Mouse (Mus musculus) myocyte (in vitro differentiated cells): Measurements from ENCODE around the gene Hoxc11. TPM values are rescaled to one million over a fixed set of nuclear protein-coding genes. Genes with fewer than 3 reads are reported as not detected.

Experiments used
- H3K27me3 ChIP-seq: one replicate; pipeline ENCODE4 v1.6.1; 2011; ENCODE audit not compliant: control insufficient read depth, insufficient read depth, insufficient read length
- H3K36me3 ChIP-seq: one replicate; pipeline ENCODE4 v1.6.1; 2011; ENCODE audit not compliant: control insufficient read depth, insufficient read depth
- H3K4me2 ChIP-seq: one replicate; pipeline ENCODE4 v1.6.1; 2011; ENCODE audit warnings: low read depth, control low read depth
- H3K4me3 ChIP-seq: one replicate; pipeline ENCODE4 v1.5.1; 2011; ENCODE audit warnings: mild to moderate bottlenecking, control low read depth, moderate library complexity
- H3K79me2 ChIP-seq: one replicate; pipeline ENCODE4 v1.6.1; 2011; ENCODE audit not compliant: control insufficient read depth, insufficient read depth
- H3ac ChIP-seq: one replicate; pipeline ENCODE4 v1.6.1; 2011; ENCODE audit not compliant: control insufficient read depth, insufficient read length
- CEBPB ChIP-seq: IDR thresholded peaks from 2 replicates; pipeline ENCODE4 v1.6.1; 2011; ENCODE audit warnings: mild to moderate bottlenecking, moderate library complexity; ENCODE audit not compliant: poor library complexity, insufficient read depth, severe bottlenecking
- E2F4 ChIP-seq: IDR thresholded peaks from one replicate; pipeline ENCODE4 v1.6.1; 2011; ENCODE audit warnings: mild to moderate bottlenecking, control low read depth, moderate library complexity; ENCODE audit not compliant: insufficient read depth
- MAX ChIP-seq: IDR thresholded peaks from one replicate; pipeline ENCODE4 v1.6.1; 2011; ENCODE audit warnings: low read depth, mild to moderate bottlenecking, control low read depth
- MYOD1 ChIP-seq, 3 experiments: IDR thresholded peaks; one replicate each; pipeline ENCODE4 v1.6.1; 2011; ENCODE audit warnings: control low read depth in 2 of 3, low read depth in 2 of 3, mild to moderate bottlenecking in 2 of 3, moderate library complexity in 1 of 3; ENCODE audit not compliant: insufficient read length in 2 of 3, control insufficient read depth in 1 of 3
- MYOG ChIP-seq, 3 experiments: IDR thresholded peaks; one replicate each; pipeline ENCODE4 v1.6.1; 2011; ENCODE audit warnings: control low read depth in 2 of 3, low read depth in 2 of 3, mild to moderate bottlenecking in 2 of 3; ENCODE audit not compliant: insufficient read length in 2 of 3, control insufficient read depth in 1 of 3, insufficient read depth in 1 of 3
- POLR2A ChIP-seq: IDR thresholded peaks from one replicate; pipeline ENCODE4 v1.6.1; 2011; ENCODE audit warnings: low read depth, mild to moderate bottlenecking, control low read depth, moderate library complexity; ENCODE audit not compliant: insufficient read length
- POLR2AphosphoS2 ChIP-seq: IDR thresholded peaks from one replicate; pipeline ENCODE4 v1.6.1; 2011; ENCODE audit warnings: low read depth, control low read depth; ENCODE audit not compliant: insufficient read length
- REST ChIP-seq: IDR thresholded peaks from one replicate; pipeline ENCODE4 v1.6.1; 2011; ENCODE audit warnings: mild to moderate bottlenecking, control low read depth, moderate library complexity; ENCODE audit not compliant: insufficient read depth, insufficient read length
- SRF ChIP-seq: IDR thresholded peaks from one replicate; pipeline ENCODE4 v1.6.1; 2011; ENCODE audit warnings: low read depth; ENCODE audit not compliant: control insufficient read depth, insufficient read length
- TCF12 ChIP-seq: IDR thresholded peaks from one replicate; pipeline ENCODE4 v1.6.1; 2011; ENCODE audit warnings: mild to moderate bottlenecking, control low read depth; ENCODE audit not compliant: poor library complexity, insufficient read depth, severe bottlenecking
- TCF3 ChIP-seq: IDR thresholded peaks from one replicate; pipeline ENCODE4 v1.6.1; 2011; ENCODE audit warnings: low read depth, control low read depth; ENCODE audit not compliant: insufficient read length
- USF1 ChIP-seq: IDR thresholded peaks from one replicate; pipeline ENCODE4 v1.6.1; 2011; ENCODE audit warnings: low read depth, mild to moderate bottlenecking, control low read depth, moderate library complexity
- polyA plus RNA-seq: library from polyadenylated mRNA; unstranded; fragments of >200 nt; fragmentation: generic; extraction: Trizol; gene quantifications from one replicate; pipeline ENCODE4 v1.2.1, GENCODE M21; 2012; ENCODE audit warnings: missing spikeins

The Hoxc11 gene
- polyA plus RNA-seq, 1 experiment = 20.5 TPM

GRCm38 (mm10) chr15:102950877-102951276, 3.4 kb upstream of the Hoxc11 start:
- TF ChIP-seq POLR2A (no peak), MAX (no peak), MYOG (IDR thresholded peaks at IDR 0.05; ENCODE audit: control insufficient read depth in 1 of 3, insufficient read depth in 1 of 3, insufficient read length in 2 of 3, low read depth in 2 of 3) (no peak), TCF3 (no peak), CEBPB (no peak), MYOD1 (IDR thresholded peaks at IDR 0.05; ENCODE audit: control insufficient read depth in 1 of 3, insufficient read length in 2 of 3, low read depth in 2 of 3) (no peak), POLR2AphosphoS2 (no peak), E2F4 (no peak), TCF12 (no peak), SRF (no peak), REST (no peak), USF1 (no peak)
- H3K4me2 ChIP-seq = peak overlapping the region; percentile 100
- no peaks in the 10 kb centered on the region for H3K27me3 ChIP-seq

GRCm38 (mm10) chr15:102953561-102953960, 666 bp upstream of the Hoxc11 start:
- Histone ChIP-seq H3K79me2 (peaks cover 73% of the 10 kb centered on the region), H3K4me2 (peak overlapping the region; percentile 100), H3K36me3 (no peaks in the 10 kb centered on the region), H3ac (no peak overlapping the region), H3K27me3 (no peaks in the 10 kb centered on the region), H3K4me3 (peak overlapping the region; percentile 91)
- no peak for TF ChIP-seq CEBPB
- TF ChIP-seq POLR2A = peak; percentile 37
- peak; percentile 41 for TF ChIP-seq POLR2AphosphoS2
- no peak for TF ChIP-seq TCF12
- TF ChIP-seq MYOD1 (IDR thresholded peaks at IDR 0.05; ENCODE audit: control insufficient read depth in 1 of 3, insufficient read length in 2 of 3, low read depth in 2 of 3) = peak in 1 of 3 experiments; percentile 2
- no peak for TF ChIP-seq MYOG (IDR thresholded peaks at IDR 0.05; ENCODE audit: control insufficient read depth in 1 of 3, insufficient read depth in 1 of 3, insufficient read length in 2 of 3, low read depth in 2 of 3)

More at GRCm38 (mm10) chr15:102950877-102951276, 3.4 kb upstream of the Hoxc11 start:
- peak overlapping the region; percentile 26 for H3K4me3 ChIP-seq
- H3K36me3 ChIP-seq = no peaks in the 10 kb centered on the region
- no peak overlapping the region for H3ac ChIP-seq
- H3K79me2 ChIP-seq = peaks cover 58% of the 10 kb centered on the region

GRCm38 (mm10) chr15:102955007-102955382, 768 bp downstream of the Hoxc11 start:
- Histone ChIP-seq H3K27me3 (no peaks in the 10 kb centered on the region), H3ac (peak overlapping the region; percentile 79), H3K4me2 (peak overlapping the region; percentile 100), H3K36me3 (no peaks in the 10 kb centered on the region), H3K79me2 (peaks cover 74% of the 10 kb centered on the region), H3K4me3 (peak overlapping the region; percentile 91)
- TF ChIP-seq POLR2A (peak; percentile 0), E2F4 (no peak), MAX (no peak), USF1 (no peak), TCF3 (no peak), REST (no peak), SRF (no peak), MYOG (IDR thresholded peaks at IDR 0.05; ENCODE audit: control insufficient read depth in 1 of 3, insufficient read depth in 1 of 3, insufficient read length in 2 of 3, low read depth in 2 of 3) (peak in 1 of 3 experiments; percentile 43), POLR2AphosphoS2 (no peak), TCF12 (no peak), MYOD1 (IDR thresholded peaks at IDR 0.05; ENCODE audit: control insufficient read depth in 1 of 3, insufficient read length in 2 of 3, low read depth in 2 of 3) (no peak), CEBPB (no peak)

GRCm38 (mm10) chr15:102955833-102956640, 1.8 kb downstream of the Hoxc11 start:
- Histone ChIP-seq H3K4me2 (peak overlapping the region; percentile 100), H3K4me3 (peak overlapping the region; percentile 91), H3ac (peak overlapping the region; percentile 79), H3K79me2 (peaks cover 82% of the 10 kb centered on the region), H3K27me3 (no peaks in the 10 kb centered on the region), H3K36me3 (no peaks in the 10 kb centered on the region)
- TF ChIP-seq MYOD1 (IDR thresholded peaks at IDR 0.05; ENCODE audit: control insufficient read depth in 1 of 3, insufficient read length in 2 of 3, low read depth in 2 of 3) (peak in 2 of 3 experiments; percentile 19 to 38), MYOG (IDR thresholded peaks at IDR 0.05; ENCODE audit: control insufficient read depth in 1 of 3, insufficient read depth in 1 of 3, insufficient read length in 2 of 3, low read depth in 2 of 3) (peak in 1 of 3 experiments; percentile 42), USF1 (no peak), E2F4 (no peak), POLR2AphosphoS2 (peak; percentile 82), POLR2A (peak; percentile 64), SRF (no peak), TCF3 (no peak)
